Mouse (Mus musculus): ENCODE measurements around the gene Cabp4.

DNA sequence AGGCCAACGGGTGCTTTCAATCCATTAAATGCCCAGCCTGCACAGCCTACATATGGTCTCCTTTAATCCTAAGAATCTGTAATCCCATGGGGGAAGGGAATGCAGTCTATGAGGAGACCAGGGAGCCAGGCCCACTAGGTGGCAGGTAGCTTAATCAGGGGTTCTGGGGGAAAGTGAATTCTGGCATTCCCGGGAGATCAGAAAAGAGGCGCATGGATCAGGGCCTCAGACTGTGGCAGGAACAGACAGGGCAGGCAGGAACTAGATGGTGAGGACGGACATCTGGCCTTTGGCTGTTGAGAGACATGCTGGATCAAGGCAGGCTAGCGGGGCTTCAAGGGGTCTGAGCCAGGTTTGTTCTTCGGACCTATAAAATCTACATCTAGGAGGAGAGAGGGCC, 42.4 kb downstream of the Cabp4 start:
- TF ChIP-seq USF1 (IDR thresholded peaks at IDR 0.05; ENCODE audit: low read depth) = no peak
- TF ChIP-seq CTCF (IDR thresholded peaks at IDR 0.05; ENCODE audit: control insufficient read depth, insufficient read depth, insufficient read length) = no peak
- TF ChIP-seq MAX (IDR thresholded peaks at IDR 0.05) = no peak
- no peak for TF ChIP-seq MYOD1 (IDR thresholded peaks at IDR 0.05; ENCODE audit: control insufficient read depth, insufficient read length, low read depth)
- no peak for TF ChIP-seq CEBPB (IDR thresholded peaks at IDR 0.05; ENCODE audit: low read depth)
- no peak for TF ChIP-seq MYOG (IDR thresholded peaks at IDR 0.05; ENCODE audit: control insufficient read depth, extremely low read depth, insufficient read length)
